Mouse (Mus musculus) erythroblast, embryonic 14.5 days (primary cell): ENCODE measurements around the gene Atg2a. TPM values are rescaled to one million over a fixed set of nuclear protein-coding genes. Genes with fewer than 3 reads are reported as not detected.

Experiments used
- H3K27me3 ChIP-seq: 2 replicates; pipeline ENCODE4 v1.6.1; 2012; ENCODE audit warnings: inconsistent platforms; ENCODE audit not compliant: control insufficient read depth
- H3K36me3 ChIP-seq: 2 replicates; pipeline ENCODE4 v1.6.1; 2012; ENCODE audit warnings: mild to moderate bottlenecking, inconsistent platforms; ENCODE audit not compliant: control insufficient read depth
- H3K4me1 ChIP-seq: 2 replicates; pipeline ENCODE4 v1.6.1; 2012; ENCODE audit warnings: inconsistent platforms; ENCODE audit not compliant: control insufficient read depth
- H3K4me3 ChIP-seq: replicated peaks from 2 replicates; pipeline ENCODE3; 2012; ENCODE audit warnings: moderate library complexity, mild to moderate bottlenecking, inconsistent platforms
- H3K9me3 ChIP-seq: 2 replicates; pipeline ENCODE4 v1.6.1; 2012; ENCODE audit warnings: low read length, inconsistent platforms, mixed read lengths; ENCODE audit not compliant: control insufficient read depth
- GATA1 ChIP-seq: IDR thresholded peaks from 2 replicates; pipeline ENCODE4 v1.6.1; 2012; ENCODE audit warnings: low read length, inconsistent platforms, mixed read lengths
- TAL1 ChIP-seq: IDR thresholded peaks from 3 replicates; pipeline ENCODE4 v1.6.1; 2012; ENCODE audit warnings: low read length, inconsistent platforms, mixed read lengths
- polyA plus RNA-seq: library from polyadenylated mRNA; stranded (reverse); fragments of >175 nt; gene quantifications from 2 replicates; pipeline ENCODE4 v1.2.3, GENCODE M21; 2012

The Atg2a gene
- polyA plus RNA-seq, 1 experiment, result 5.6 TPM

DNA sequence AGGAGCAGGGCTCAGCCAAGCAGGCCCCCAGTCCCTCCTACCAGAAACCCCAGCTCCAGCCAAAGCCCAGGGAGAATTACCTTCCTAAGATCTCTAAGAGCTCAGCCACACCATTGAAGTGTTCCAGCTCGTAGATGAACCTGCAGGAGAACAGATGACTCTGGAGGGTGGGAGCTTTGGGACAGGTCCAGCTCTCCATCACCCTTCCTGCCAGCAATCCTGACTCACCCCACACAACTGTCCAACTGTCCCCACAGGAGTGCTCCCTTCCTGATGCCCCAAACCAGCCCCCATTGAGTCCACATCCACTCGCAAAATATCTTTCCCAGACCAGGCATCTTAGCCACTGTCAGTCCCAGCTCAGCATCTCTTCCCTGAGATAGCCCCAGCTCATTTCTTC lies 10.4 kb upstream of the Atg2a start:
- H3K4me3 ChIP-seq, result no peak overlapping the region
- H3K36me3 ChIP-seq, result peaks cover 28% of the 10 kb centered on the region
- H3K27me3 ChIP-seq, result no peaks in the 10 kb centered on the region
- TF ChIP-seq GATA1, result no peak
- no peak for TF ChIP-seq TAL1
- peaks cover 36% of the 10 kb centered on the region for H3K4me1 ChIP-seq
- H3K9me3 ChIP-seq, result no peaks in the 10 kb centered on the region

DNA sequence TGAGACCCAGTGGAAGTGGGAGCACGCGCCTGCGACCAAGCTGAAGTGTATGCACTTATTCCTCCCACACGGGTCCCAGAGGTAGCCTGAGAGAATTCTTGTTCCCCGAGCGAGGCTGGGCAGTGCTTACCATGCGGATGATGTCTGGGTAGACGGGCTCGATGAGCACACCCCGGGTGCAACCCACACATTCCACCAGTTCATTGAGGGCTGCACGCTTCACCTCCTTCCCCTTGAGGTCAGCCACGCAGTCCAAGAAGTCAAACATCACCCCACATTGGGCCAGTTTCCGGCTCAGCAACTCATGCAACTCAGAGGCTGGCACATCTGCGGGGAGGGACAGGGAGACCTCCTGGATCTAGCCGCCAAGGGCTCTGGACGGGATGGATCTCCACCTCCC lies 7.8 kb upstream of the Atg2a start:
- H3K36me3 ChIP-seq, result peaks cover 20% of the 10 kb centered on the region
- no peak overlapping the region for H3K4me3 ChIP-seq
- H3K9me3 ChIP-seq, result no peaks in the 10 kb centered on the region
- H3K27me3 ChIP-seq, result no peaks in the 10 kb centered on the region
- TF ChIP-seq GATA1, result no peak
- TF ChIP-seq TAL1, result no peak
- H3K4me1 ChIP-seq, result peaks cover 51% of the 10 kb centered on the region

DNA sequence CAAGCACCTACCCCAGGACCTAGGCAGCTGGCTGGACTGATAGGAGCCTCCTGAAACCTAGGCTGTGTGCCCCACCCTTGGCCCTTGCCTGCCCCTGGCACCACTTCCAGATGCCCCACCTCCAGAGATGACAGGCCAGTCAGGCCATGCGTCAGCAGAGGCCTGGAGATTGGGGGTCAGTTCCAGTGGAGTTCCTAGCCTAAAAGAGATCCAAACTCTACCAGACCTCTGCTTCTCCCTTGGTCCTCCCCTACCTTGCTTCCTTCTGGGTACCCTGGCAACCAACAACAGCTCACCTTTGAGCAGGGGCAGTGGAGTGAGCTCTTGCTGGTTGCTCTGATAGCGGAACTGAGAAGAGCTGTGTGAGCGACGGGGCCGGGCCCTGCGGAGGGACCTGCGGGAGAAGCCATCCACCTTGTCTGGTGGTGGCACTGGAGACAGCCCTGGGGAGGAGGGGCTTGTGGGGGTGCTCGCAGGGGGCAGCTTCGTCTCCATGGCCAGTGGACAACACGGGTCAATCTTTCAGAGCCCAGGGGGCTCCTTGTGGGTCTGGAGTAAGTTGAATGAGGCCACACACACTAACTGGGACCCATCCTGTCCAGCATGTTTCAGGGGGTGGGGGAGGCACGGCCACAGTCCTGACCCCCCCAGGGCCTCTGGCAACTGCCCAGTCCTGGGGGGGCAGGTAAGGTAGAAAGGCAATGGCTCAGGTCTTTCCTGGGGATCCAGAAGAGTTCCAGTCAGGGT lies 7.0 kb upstream of the Atg2a start:
- H3K4me3 ChIP-seq, result peak overlapping the region; percentile 82
- H3K4me1 ChIP-seq, result peaks cover 59% of the 10 kb centered on the region

GRCm38 (mm10) chr19:6235084-6236052 lies 6.1 kb upstream of the Atg2a start, which contains the start of gene Ppp2r5b:
Gene Ppp2r5b (minus strand): TSS chr19:6235872.
- H3K36me3 ChIP-seq, result peaks cover 11% of the 10 kb centered on the region
- no peaks in the 10 kb centered on the region for H3K27me3 ChIP-seq
- H3K9me3 ChIP-seq, result no peaks in the 10 kb centered on the region
- TF ChIP-seq GATA1, result no peak
- TF ChIP-seq TAL1, result no peak
- peaks cover 68% of the 10 kb centered on the region for H3K4me1 ChIP-seq
- peak within 1 kb of the TSS; percentile 82 for H3K4me3 ChIP-seq

More for the DNA sequence above, 7.0 kb upstream of the Atg2a start:
- Histone ChIP-seq H3K36me3 (peaks cover 17% of the 10 kb centered on the region), H3K27me3 (no peaks in the 10 kb centered on the region), H3K9me3 (no peaks in the 10 kb centered on the region)
- no peak for TF ChIP-seq GATA1
- TF ChIP-seq TAL1, result no peak; the same call in 2 of the 3 replicates

- Histone ChIP-seq H3K27me3 (no peaks in the 10 kb centered on the region), H3K4me1 (peaks cover 75% of the 10 kb centered on the region), H3K4me3 (peak overlapping the region; percentile 82), H3K36me3 (peaks cover 7% of the 10 kb centered on the region; the same call in 1 of the 2 replicates), H3K9me3 (no peaks in the 10 kb centered on the region)
- no peak for TF ChIP-seq TAL1
- no peak for TF ChIP-seq GATA1
These were observed 5.4 kb upstream of the Atg2a start for GRCm38 (mm10) chr19:6236053-6236441.

DNA sequence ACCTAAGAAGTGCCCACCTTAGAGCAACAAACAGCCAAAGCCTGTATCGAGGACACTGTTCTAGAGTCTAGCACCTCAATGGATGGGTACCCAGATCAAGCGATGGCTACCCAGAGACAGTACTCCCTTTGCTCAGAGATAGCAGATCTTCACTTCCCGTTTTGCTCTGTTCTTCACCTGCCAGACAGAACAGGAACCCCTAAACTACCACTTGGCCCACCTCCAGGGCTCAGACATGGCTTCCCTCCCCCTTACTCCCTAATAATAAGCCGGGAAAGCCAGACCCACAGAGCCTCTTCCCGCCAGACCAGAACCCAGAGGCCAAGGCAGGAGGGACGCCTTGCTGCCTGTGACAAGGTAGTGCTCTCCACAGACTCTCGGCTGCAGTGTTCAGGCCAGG lies 4.6 kb upstream of the Atg2a start:
- H3K9me3 ChIP-seq, result no peaks in the 10 kb centered on the region
- no peak overlapping the region for H3K4me3 ChIP-seq
- peaks cover 79% of the 10 kb centered on the region for H3K4me1 ChIP-seq
- H3K27me3 ChIP-seq, result no peaks in the 10 kb centered on the region
- TF ChIP-seq TAL1, result no peak
- no peak for TF ChIP-seq GATA1
- H3K36me3 ChIP-seq, result peaks cover 7% of the 10 kb centered on the region; the same call in 1 of the 2 replicates

GRCm38 (mm10) chr19:6238740-6239139 lies 2.7 kb upstream of the Atg2a start:
- Histone ChIP-seq H3K9me3 (no peaks in the 10 kb centered on the region), H3K36me3 (peaks cover 7% of the 10 kb centered on the region), H3K4me3 (no peak overlapping the region), H3K4me1 (peaks cover 92% of the 10 kb centered on the region), H3K27me3 (no peaks in the 10 kb centered on the region)
- TF ChIP-seq TAL1 (no peak), GATA1 (no peak)

GRCm38 (mm10) chr19:6240136-6240535 lies 1.3 kb upstream of the Atg2a start:
- Histone ChIP-seq H3K27me3 (no peaks in the 10 kb centered on the region), H3K36me3 (peaks cover 21% of the 10 kb centered on the region), H3K9me3 (no peaks in the 10 kb centered on the region), H3K4me3 (peak overlapping the region; percentile 73), H3K4me1 (peaks cover 79% of the 10 kb centered on the region)
- TF ChIP-seq GATA1, result peak; percentile 61
- no peak for TF ChIP-seq TAL1

GRCm38 (mm10) chr19:6240725-6241124 lies 743 bp upstream of the Atg2a start:
- Histone ChIP-seq H3K9me3 (no peaks in the 10 kb centered on the region), H3K36me3 (peaks cover 27% of the 10 kb centered on the region), H3K27me3 (no peaks in the 10 kb centered on the region), H3K4me1 (peaks cover 74% of the 10 kb centered on the region), H3K4me3 (peak overlapping the region; percentile 73)
- TF ChIP-seq GATA1, result no peak
- TF ChIP-seq TAL1, result no peak
